Mouse (Mus musculus): ENCODE results near the gene Dennd5b. TPM values are rescaled to one million over a fixed set of nuclear protein-coding genes. Genes with fewer than 3 reads are reported as not detected.

Dennd5b gene
- polyA plus RNA-seq, 1 experiment = 6.9 TPM

- Histone ChIP-seq H3K4me3 (ENCODE audit: insufficient read depth, low read length) (no peak overlapping the region), H3K4me1 (ENCODE audit: control insufficient read depth, insufficient read depth, low read length) (no peaks in the 10 kb centered on the region), H3K27ac (ENCODE audit: insufficient read depth, low read length) (no peak overlapping the region)
- TF ChIP-seq CTCF (IDR thresholded peaks at IDR 0.05; ENCODE audit: borderline replicate concordance, insufficient read depth, low read length) (no peak), POLR2A (IDR thresholded peaks at IDR 0.05; ENCODE audit: low read depth, low read length) (no peak)
Observed at GRCm38 (mm10) chr6:149050978-149051723, 50.3 kb downstream of the Dennd5b start.

DNA sequence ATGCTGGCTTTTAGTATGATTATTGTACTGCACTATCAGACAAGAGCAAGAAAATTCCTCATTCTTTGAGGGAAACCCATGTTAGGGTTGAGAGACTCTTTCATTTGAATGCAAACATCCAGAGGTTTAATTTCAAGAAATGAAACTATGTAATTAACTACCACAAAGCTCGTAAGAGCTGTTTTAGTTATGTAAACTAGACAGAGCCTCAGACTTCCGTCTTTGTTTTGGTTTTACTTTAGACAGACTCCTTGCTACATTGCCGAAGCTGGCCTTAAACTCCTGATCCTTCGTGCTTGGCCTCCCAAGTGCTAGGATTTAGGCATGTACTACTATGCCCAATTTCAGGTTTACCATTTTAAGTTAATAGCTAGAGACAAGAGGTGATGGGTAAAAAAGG lies 61.4 kb downstream of the Dennd5b start:
- no peak overlapping the region for H3K4me3 ChIP-seq (ENCODE audit: insufficient read depth, low read length)
- H3K27ac ChIP-seq (ENCODE audit: insufficient read depth, low read length) = no peak overlapping the region
- H3K4me1 ChIP-seq (ENCODE audit: control insufficient read depth, insufficient read depth, low read length) = no peaks in the 10 kb centered on the region
- TF ChIP-seq CTCF (IDR thresholded peaks at IDR 0.05; ENCODE audit: borderline replicate concordance, insufficient read depth, low read length) (no peak), POLR2A (IDR thresholded peaks at IDR 0.05; ENCODE audit: low read depth, low read length) (no peak)

DNA sequence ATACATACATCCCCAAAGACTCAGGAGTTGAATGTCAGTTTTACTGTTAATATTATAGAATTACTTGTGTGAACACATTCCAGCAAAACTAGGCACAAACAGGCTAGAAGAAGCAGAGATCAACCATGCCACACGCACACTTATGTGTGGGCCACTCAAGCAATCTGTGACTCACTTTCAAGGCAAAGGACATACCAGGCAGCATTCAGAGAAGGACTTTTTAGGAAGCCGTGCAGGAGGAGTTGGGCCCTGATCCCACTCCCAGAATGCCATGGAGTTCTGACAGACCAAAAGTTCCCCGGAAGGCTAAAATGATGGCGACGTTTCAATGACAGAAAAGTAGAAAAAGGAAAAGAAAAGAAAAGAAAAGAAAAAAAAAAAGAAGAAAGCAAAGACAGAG lies 69.3 kb downstream of the Dennd5b start:
- Histone ChIP-seq H3K4me3 (ENCODE audit: insufficient read depth, low read length) (no peak overlapping the region), H3K27ac (ENCODE audit: insufficient read depth, low read length) (no peak overlapping the region), H3K4me1 (ENCODE audit: control insufficient read depth, insufficient read depth, low read length) (no peaks in the 10 kb centered on the region)
- TF ChIP-seq CTCF (IDR thresholded peaks at IDR 0.05; ENCODE audit: borderline replicate concordance, insufficient read depth, low read length) = no peak
- no peak for TF ChIP-seq POLR2A (IDR thresholded peaks at IDR 0.05; ENCODE audit: low read depth, low read length)

GRCm38 (mm10) chr6:149031377-149031776 lies 70.1 kb downstream of the Dennd5b start:
- no peak for TF ChIP-seq CTCF (IDR thresholded peaks at IDR 0.05; ENCODE audit: borderline replicate concordance, insufficient read depth, low read length)
- TF ChIP-seq POLR2A (IDR thresholded peaks at IDR 0.05; ENCODE audit: low read depth, low read length) = no peak
- Histone ChIP-seq H3K4me3 (ENCODE audit: insufficient read depth, low read length) (no peak overlapping the region), H3K27ac (ENCODE audit: insufficient read depth, low read length) (no peak overlapping the region), H3K4me1 (ENCODE audit: control insufficient read depth, insufficient read depth, low read length) (no peaks in the 10 kb centered on the region)

DNA sequence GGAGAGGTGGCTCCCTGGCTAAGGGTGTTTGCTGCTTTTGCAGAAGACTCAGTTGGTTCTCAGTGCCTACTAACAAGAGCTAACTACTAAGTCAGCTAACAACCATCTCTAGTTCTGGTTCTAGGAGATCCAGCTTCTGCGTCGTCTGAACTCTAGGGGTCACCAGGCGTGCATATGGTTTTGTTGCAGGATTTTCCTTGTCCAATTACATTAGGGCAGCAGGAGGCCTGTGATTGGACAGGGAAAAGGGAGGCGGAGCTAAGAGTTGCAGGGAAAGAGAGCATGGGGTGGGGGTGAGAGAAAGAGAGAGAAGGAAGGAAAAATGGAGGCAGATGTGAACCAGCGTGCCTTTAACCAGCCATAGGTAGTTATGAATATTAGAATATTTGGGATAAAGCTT lies 83.0 kb downstream of the Dennd5b start:
- no peak overlapping the region for H3K27ac ChIP-seq (ENCODE audit: insufficient read depth, low read length)
- TF ChIP-seq CTCF (IDR thresholded peaks at IDR 0.05; ENCODE audit: borderline replicate concordance, insufficient read depth, low read length) (no peak), POLR2A (IDR thresholded peaks at IDR 0.05; ENCODE audit: low read depth, low read length) (no peak)
- no peak overlapping the region for H3K4me3 ChIP-seq (ENCODE audit: insufficient read depth, low read length)
- no peaks in the 10 kb centered on the region for H3K4me1 ChIP-seq (ENCODE audit: control insufficient read depth, insufficient read depth, low read length)

DNA sequence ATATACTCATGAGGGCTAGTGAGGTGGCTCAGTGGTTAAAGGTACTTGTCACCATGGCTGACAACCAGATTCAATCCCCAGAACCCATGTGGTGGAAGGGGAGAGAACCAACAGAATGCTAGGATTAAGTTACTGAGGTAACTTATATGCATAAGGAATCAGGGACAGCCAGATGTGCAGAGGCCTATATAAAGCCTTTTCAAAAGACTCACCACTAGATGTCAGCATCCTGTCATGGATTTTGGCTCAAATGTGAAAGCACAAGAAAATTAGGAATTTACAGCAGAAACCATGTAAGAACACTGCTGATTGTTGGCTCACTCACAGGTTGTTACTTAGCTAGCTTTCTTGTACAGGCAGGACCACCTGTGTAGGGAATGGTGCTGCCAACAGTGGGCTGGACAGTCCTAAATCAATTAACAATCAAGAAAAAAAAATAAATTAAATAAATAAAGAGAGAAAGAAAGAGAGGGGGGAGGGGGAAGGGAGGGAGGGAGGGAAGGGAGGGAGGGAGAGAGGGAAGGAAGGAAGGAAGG lies 90.6 kb downstream of the Dennd5b start:
- no peaks in the 10 kb centered on the region for H3K4me1 ChIP-seq (ENCODE audit: control insufficient read depth, insufficient read depth, low read length)

DNA sequence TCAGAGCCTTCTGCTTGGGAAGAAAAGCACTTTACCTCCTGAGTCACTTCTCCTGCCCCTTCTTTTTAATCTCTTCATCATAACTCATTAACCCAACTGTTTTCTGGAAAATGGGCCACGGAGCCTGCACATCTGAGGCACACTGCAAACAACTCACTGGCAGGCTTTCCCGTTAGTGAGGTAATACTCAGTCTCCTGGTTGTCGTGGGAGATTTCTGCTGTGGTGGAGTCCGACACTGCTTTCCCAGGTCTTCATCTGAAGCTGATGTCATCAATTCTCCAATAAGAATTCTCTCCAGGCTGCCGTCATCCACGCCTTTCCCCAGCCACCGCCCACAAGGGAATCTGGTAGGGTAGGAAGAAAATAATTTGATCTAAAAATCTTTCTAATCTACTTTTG lies 96.5 kb downstream of the Dennd5b start:
- H3K4me1 ChIP-seq (ENCODE audit: control insufficient read depth, insufficient read depth, low read length) = no peaks in the 10 kb centered on the region
- TF ChIP-seq CTCF (IDR thresholded peaks at IDR 0.05; ENCODE audit: borderline replicate concordance, insufficient read depth, low read length) (no peak), POLR2A (IDR thresholded peaks at IDR 0.05; ENCODE audit: low read depth, low read length) (no peak)
- H3K4me3 ChIP-seq (ENCODE audit: insufficient read depth, low read length) = no peak overlapping the region
- no peak overlapping the region for H3K27ac ChIP-seq (ENCODE audit: insufficient read depth, low read length)

More for the DNA sequence above, 90.6 kb downstream of the Dennd5b start:
- H3K4me3 ChIP-seq (ENCODE audit: insufficient read depth, low read length) = no peak overlapping the region
- TF ChIP-seq POLR2A (IDR thresholded peaks at IDR 0.05; ENCODE audit: low read depth, low read length) (no peak), CTCF (IDR thresholded peaks at IDR 0.05; ENCODE audit: borderline replicate concordance, insufficient read depth, low read length) (no peak)
- H3K27ac ChIP-seq (ENCODE audit: insufficient read depth, low read length) = no peak overlapping the region

- H3K4me1 ChIP-seq (ENCODE audit: control insufficient read depth, insufficient read depth, low read length) = no peaks in the 10 kb centered on the region
- no peak overlapping the region for H3K27ac ChIP-seq (ENCODE audit: insufficient read depth, low read length)
- no peak overlapping the region for H3K4me3 ChIP-seq (ENCODE audit: insufficient read depth, low read length)
- no peak for TF ChIP-seq POLR2A (IDR thresholded peaks at IDR 0.05; ENCODE audit: low read depth, low read length)
- TF ChIP-seq CTCF (IDR thresholded peaks at IDR 0.05; ENCODE audit: borderline replicate concordance, insufficient read depth, low read length) = no peak
Observed at GRCm38 (mm10) chr6:148994327-148994999, 107.0 kb downstream of the Dennd5b start.

- H3K27ac ChIP-seq (ENCODE audit: insufficient read depth, low read length) = no peak overlapping the region
- no peaks in the 10 kb centered on the region for H3K4me1 ChIP-seq (ENCODE audit: control insufficient read depth, insufficient read depth, low read length)
- H3K4me3 ChIP-seq (ENCODE audit: insufficient read depth, low read length) = no peak overlapping the region
- no peak for TF ChIP-seq CTCF (IDR thresholded peaks at IDR 0.05; ENCODE audit: borderline replicate concordance, insufficient read depth, low read length)
- TF ChIP-seq POLR2A (IDR thresholded peaks at IDR 0.05; ENCODE audit: low read depth, low read length) = no peak
Observed at GRCm38 (mm10) chr6:148993117-148994077, 108.1 kb downstream of the Dennd5b start.

Measured in embryonic fibroblast, embryonic 13.5 days (primary cell).